Mouse (Mus musculus): ENCODE results near the gene Eif2a.

GRCm38 (mm10) chr3:58508020-58508750 is 17.4 kb upstream of the Eif2a start:
- TF ChIP-seq POLR2A (IDR thresholded peaks at IDR 0.05; ENCODE audit: low read depth, low read length) (no peak), CTCF (conservative IDR thresholded peaks at IDR 0.05; ENCODE audit: insufficient read depth, insufficient read length, low read depth, low read length) (no peak)
